In the genomic region with DNA sequence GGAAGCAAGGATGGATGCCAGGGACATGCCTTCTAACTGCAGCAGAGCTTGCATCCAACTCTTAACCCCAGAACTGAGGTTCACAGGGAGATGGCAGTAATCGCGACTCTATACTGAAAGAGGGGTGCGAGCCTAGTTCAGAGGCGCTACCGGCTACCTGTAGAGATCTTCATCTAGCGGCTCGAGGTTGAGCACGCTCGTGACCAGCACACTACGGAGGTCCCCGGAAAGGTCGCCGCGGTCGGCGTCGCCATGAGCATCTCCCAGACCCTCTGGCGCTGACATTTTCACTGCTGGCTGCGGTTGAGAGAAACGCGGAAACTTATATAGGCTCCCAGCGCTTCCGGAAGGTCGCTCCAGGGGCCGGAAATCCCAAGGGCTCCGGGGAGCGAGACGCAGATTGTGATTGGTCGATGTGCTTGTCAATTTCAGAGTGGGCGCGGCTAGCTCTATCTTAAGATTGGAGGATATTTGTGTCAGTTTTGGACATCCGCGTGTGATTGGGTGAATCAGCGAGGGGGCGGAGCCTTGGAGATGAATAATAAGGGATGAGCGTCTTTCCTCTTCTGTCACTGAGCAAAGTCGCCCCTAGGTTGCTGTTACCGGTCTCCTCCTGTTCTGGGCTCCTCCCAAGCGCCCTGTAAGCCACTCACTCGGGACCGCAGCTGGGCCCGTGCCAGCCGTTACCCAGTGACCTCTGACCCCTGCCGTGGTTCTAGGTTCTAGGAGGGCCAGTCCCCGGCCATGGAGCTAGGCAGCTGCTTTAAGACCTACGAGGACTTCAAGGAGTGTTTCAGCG, we compare ENCODE assay signal across 8 mouse cellular contexts. TPM values are rescaled to one million over a fixed set of nuclear protein-coding genes. Genes with fewer than 3 reads are reported as not detected.
DNase-seq lines count a peak whose midpoint lies in the region; ATAC-seq and TF ChIP-seq lines count a peak whose summit lies in the region.

A gene (minus strand): TSS at position 350 of the 799 bp plus-strand sequence.
A gene (plus strand): TSS at position 566 of the 799 bp plus-strand sequence.

- DNase-seq in A20 (ENCODE audit: low read depth, low spot score) (peak; percentile 100), liver (peak; percentile 97)
- peak; percentile 98 for DNase-seq in heart, embryonic 10.5 days (ENCODE audit: low spot score)
- peak; percentile 98 to 99 for DNase-seq in spleen, postnatal 4 days (ENCODE audit: low spot score in 2 of 2)

- no peaks in the 10 kb centered on the region for H3K9me3 ChIP-seq in heart, embryonic 10.5 days
- no peaks in the 10 kb centered on the region for H3K9me3 ChIP-seq in kidney, embryonic 15.5 days (replicated peaks)

- H3K4me1 ChIP-seq in bone marrow macrophage, adult 2 months (ENCODE audit: control insufficient read depth, insufficient read depth, low read length), result peaks cover 16% of the 10 kb centered on the region
- H3K4me1 ChIP-seq in embryonic fibroblast, embryonic 13.5 days (ENCODE audit: control insufficient read depth, insufficient read depth, low read length), result peaks cover 2% of the 10 kb centered on the region; the same call in 1 of the 2 replicates
- peaks cover 22% of the 10 kb centered on the region for H3K4me1 ChIP-seq in heart, embryonic 10.5 days
- H3K4me1 ChIP-seq in kidney, embryonic 15.5 days, result peaks cover 32% of the 10 kb centered on the region

- TF ChIP-seq CTCF in bone marrow macrophage, adult 2 months (IDR thresholded peaks at IDR 0.05; ENCODE audit: low read depth, low read length), result no peak
- TF ChIP-seq CTCF in embryonic fibroblast, embryonic 13.5 days (IDR thresholded peaks at IDR 0.05; ENCODE audit: borderline replicate concordance, insufficient read depth, low read length), result no peak

- peaks cover 43% of the 10 kb centered on the region for H3K36me3 ChIP-seq in heart, embryonic 10.5 days
- H3K36me3 ChIP-seq in kidney, embryonic 15.5 days, result peaks cover 37% of the 10 kb centered on the region

- H3K9ac ChIP-seq in kidney, embryonic 15.5 days, result peak within 1 kb of the TSS; percentile 79

- H3K27ac ChIP-seq in bone marrow macrophage, adult 2 months (ENCODE audit: insufficient read depth, low read depth, low read length), result peak within 1 kb of the TSS; percentile 76
- peak within 1 kb of the TSS; percentile 57 for H3K27ac ChIP-seq in embryonic fibroblast, embryonic 13.5 days (ENCODE audit: insufficient read depth, low read length)
- peak within 1 kb of the TSS; percentile 94 for H3K27ac ChIP-seq in heart, embryonic 10.5 days
- H3K27ac ChIP-seq in kidney, embryonic 15.5 days, result peak within 1 kb of the TSS; percentile 91

- peak within 1 kb of the TSS; percentile 92 for H3K4me3 ChIP-seq in bone marrow macrophage, adult 2 months (ENCODE audit: insufficient read depth, low read length)
- H3K4me3 ChIP-seq in embryonic fibroblast, embryonic 13.5 days (ENCODE audit: insufficient read depth, low read length), result peak within 1 kb of the TSS; percentile 78
- H3K4me3 ChIP-seq in heart, embryonic 10.5 days, result peak within 1 kb of the TSS; percentile 89
- peak within 1 kb of the TSS; percentile 93 for H3K4me3 ChIP-seq in kidney, embryonic 15.5 days (replicated peaks)

- no peaks in the 10 kb centered on the region for H3K27me3 ChIP-seq in heart, embryonic 10.5 days (ENCODE audit: insufficient read depth, poor library complexity, severe bottlenecking)
- no peaks in the 10 kb centered on the region for H3K27me3 ChIP-seq in kidney, embryonic 15.5 days

- TF ChIP-seq POLR2A in bone marrow macrophage, adult 2 months (IDR thresholded peaks at IDR 0.05; ENCODE audit: borderline replicate concordance, low read depth, low read length), result peak; percentile 82; the same call in 1 of the 2 replicates
- peak; percentile 85 for TF ChIP-seq POLR2A in embryonic fibroblast, embryonic 13.5 days (IDR thresholded peaks at IDR 0.05; ENCODE audit: low read depth, low read length)

- peak; percentile 96 for ATAC-seq in kidney, embryonic 15.5 days (replicated peaks; ENCODE audit: low FRiP score)
- ATAC-seq in monocyte, adult 5-6 weeks (replicated peaks; ENCODE audit: insufficient number of reproducible peaks, low FRiP score, low TSS enrichment, poor library complexity, severe bottlenecking), result peak; percentile 96

- H3K4me2 ChIP-seq in kidney, embryonic 15.5 days, result peak within 1 kb of the TSS; percentile 89

- WGBS in heart, embryonic 10.5 days, result under 1% methylated on average over 47 of the region's 47 CpGs
- under 1% methylated on average over 47 of the region's 47 CpGs for WGBS in kidney, embryonic 15.5 days

RNA-seq across cellular contexts. Expression of the first gene that starts in this region (rescaled TPM):
- polyA plus RNA-seq in bone marrow macrophage, adult 2 months (2012; ENCODE audit: insufficient read depth, insufficient read length, missing spikeins), result 26.8 and 27.6 TPM in 2 replicates
- polyA plus RNA-seq in embryonic fibroblast, embryonic 13.5 days (2011; ENCODE audit: insufficient read length, low read depth, missing spikeins), result 12.1 and 13.5 TPM in 2 replicates
- 17.8 and 21.5 TPM in 2 replicates for polyA plus RNA-seq in heart, embryonic 10.5 days (2016; fragmentation: Nextera tagmentation; extraction: Ambion mirVana)
- polyA plus RNA-seq in kidney, embryonic 15.5 days (2015; fragmentation: Nextera tagmentation; extraction: Ambion mirVana), result 20.8 and 21.2 TPM in 2 replicates
- total RNA-seq in monocyte, adult 5-6 weeks (2017), result 31.0 to 45.3 TPM (median 42.4 TPM) in 3 replicates

RNA-seq across cellular contexts. Expression of the second gene that starts in this region (rescaled TPM):
- 5.0 and 7.3 TPM in 2 replicates for polyA plus RNA-seq in bone marrow macrophage, adult 2 months (2012; ENCODE audit: insufficient read depth, insufficient read length, missing spikeins)
- 3.7 and 4.1 TPM in 2 replicates for polyA plus RNA-seq in embryonic fibroblast, embryonic 13.5 days (2011; ENCODE audit: insufficient read length, low read depth, missing spikeins)
- polyA plus RNA-seq in heart, embryonic 10.5 days (2016; fragmentation: Nextera tagmentation; extraction: Ambion mirVana), result 7.7 and 9.7 TPM in 2 replicates
- 9.0 and 9.2 TPM in 2 replicates for polyA plus RNA-seq in kidney, embryonic 15.5 days (2015; fragmentation: Nextera tagmentation; extraction: Ambion mirVana)
- total RNA-seq in monocyte, adult 5-6 weeks (2017), result 1.2 to 5.3 TPM (median 1.9 TPM) in 3 replicates

Comparison
In these comparisons a context has a peak if more than half of its experiments do, and no peak if none do; other contexts are left out.
1. Peak in every context shown above with its lines: DNase-seq, ATAC-seq, H3K4me3 ChIP-seq and H3K27ac ChIP-seq.